Mouse (Mus musculus): ENCODE measurements at regions not wholly inside any gene's neighbourhood (a gene's known extent, or its start where the extent isn't known, plus 50 kb on each side); places are given as distances from the start of the nearest gene placed in this dataset.

DNA sequence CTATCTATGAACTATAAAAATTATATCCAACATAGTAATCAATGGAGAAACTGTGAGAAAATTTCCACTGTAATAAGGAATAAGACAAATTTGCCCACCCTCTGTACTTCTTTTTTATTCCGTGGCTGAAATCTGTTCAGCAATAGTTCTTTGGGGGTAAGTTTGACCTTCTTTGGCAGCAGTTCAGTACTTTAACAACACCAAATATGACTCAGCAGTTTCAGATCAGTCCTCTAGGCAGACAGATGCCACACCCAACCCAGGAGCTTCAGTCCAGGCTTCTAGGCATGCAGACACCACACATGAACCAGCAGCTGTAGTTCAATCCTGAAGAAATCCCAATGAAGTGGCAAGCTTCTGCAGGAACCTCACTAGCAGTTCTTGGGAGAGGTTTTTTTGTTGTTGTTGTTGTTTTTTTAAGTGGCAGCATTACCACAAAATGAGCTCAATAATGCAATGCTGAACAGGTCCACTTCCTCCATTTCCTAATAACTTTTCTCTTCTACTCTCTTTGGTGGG is 88.6 kb upstream of the Adamts9 start:
- TF ChIP-seq POLR2A (IDR thresholded peaks at IDR 0.05; ENCODE audit: extremely low read depth, insufficient read depth, low read length) (no peak), CTCF (IDR thresholded peaks at IDR 0.05; ENCODE audit: low read depth, low read length) (no peak)

All from liver, adult 2 months (tissue).